Mouse (Mus musculus) intestine, embryonic 16.5 days (tissue): ENCODE measurements around the gene Rap1gap2. TPM values are rescaled to one million over a fixed set of nuclear protein-coding genes. Genes with fewer than 3 reads are reported as not detected.

Experiments
- ATAC-seq: fragments of 200-750 bp; cut with Nextera tagmentation; 2 replicates; pipeline ENCODE4 v1.8.0; 2017; ENCODE audit warnings: moderate TSS enrichment, moderate library complexity
- H3K27ac ChIP-seq: fragments of 300-500 bp; sonication (generic); 2 replicates; pipeline ENCODE4 v1.5.1; 2014; ENCODE audit warnings: mild to moderate bottlenecking, low read length
- H3K27me3 ChIP-seq: fragments of 300-500 bp; sonication (generic); replicated peaks from 2 replicates; pipeline ENCODE4 v1.6.1; 2014; ENCODE audit warnings: low read length, control low read depth, mixed read lengths; ENCODE audit not compliant: control insufficient read depth, insufficient read depth
- H3K36me3 ChIP-seq: fragments of 300-500 bp; sonication (generic); 2 replicates; pipeline ENCODE4 v1.6.1; 2014; ENCODE audit warnings: low read length, control low read depth; ENCODE audit not compliant: control insufficient read depth, insufficient read depth
- H3K4me1 ChIP-seq: fragments of 300-500 bp; sonication (generic); 2 replicates; pipeline ENCODE4 v1.6.1; 2014; ENCODE audit warnings: low read length, control low read depth, mixed read lengths; ENCODE audit not compliant: control insufficient read depth, insufficient read depth
- H3K4me2 ChIP-seq: fragments of 300-500 bp; sonication (generic); 2 replicates; pipeline ENCODE4 v1.6.1; 2014; ENCODE audit warnings: low read depth, low read length, control low read depth
- H3K4me3 ChIP-seq: fragments of 300-500 bp; sonication (generic); 2 replicates; pipeline ENCODE4 v1.5.1; 2014; ENCODE audit warnings: mild to moderate bottlenecking, low read length
- H3K9ac ChIP-seq: fragments of 300-500 bp; sonication (generic); 2 replicates; pipeline ENCODE4 v1.6.1; 2014; ENCODE audit warnings: low read depth, low read length
- H3K9me3 ChIP-seq: fragments of 300-500 bp; sonication (generic); 2 replicates; pipeline ENCODE4 v1.6.1; 2016; ENCODE audit warnings: low read length, control low read depth; ENCODE audit not compliant: control insufficient read depth
- WGBS: fragments of 180-500 bp; shearing (Covaris S2); extraction: QIAGEN DNeasy Blood & Tissue Kit; methylation state at CpG from one replicate; pipeline ENCODE4 v1.1.7; 2014; 5-methylcytosine and 5-hydroxymethylcytosine counted together
- polyA plus RNA-seq: library from polyadenylated mRNA; unstranded; fragments of >200 nt; fragmentation: Nextera tagmentation; extraction: Ambion mirVana; gene quantifications from 2 replicates; pipeline ENCODE4 v1.2.1, GENCODE M21; 2015

Rap1gap2 gene
- polyA plus RNA-seq, 1 experiment from 2014 or later: 8.4 TPM

- H3K27ac ChIP-seq: no peak overlapping the region
- 44% methylated on average over 15 of the region's 15 CpGs for WGBS
- no peak overlapping the region for H3K9ac ChIP-seq
- no peaks in the 10 kb centered on the region for H3K27me3 ChIP-seq
- ATAC-seq: peak; percentile 70
- H3K4me2 ChIP-seq: no peak overlapping the region
- H3K9me3 ChIP-seq: no peaks in the 10 kb centered on the region
- H3K4me1 ChIP-seq: peaks cover 19% of the 10 kb centered on the region
- H3K36me3 ChIP-seq: no peaks in the 10 kb centered on the region
- no peak overlapping the region for H3K4me3 ChIP-seq
Observed at GRCm38 (mm10) chr11:74554683-74555341, 55.9 kb downstream of the Rap1gap2 start.

GRCm38 (mm10) chr11:74551568-74551967 lies 59.1 kb downstream of the Rap1gap2 start:
- Histone ChIP-seq H3K27ac (no peak overlapping the region), H3K36me3 (no peaks in the 10 kb centered on the region), H3K9me3 (no peaks in the 10 kb centered on the region), H3K4me1 (peaks cover 25% of the 10 kb centered on the region), H3K9ac (no peak overlapping the region), H3K27me3 (no peaks in the 10 kb centered on the region), H3K4me3 (no peak overlapping the region), H3K4me2 (no peak overlapping the region)
- 69% methylated on average over 6 of the region's 6 CpGs for WGBS
- ATAC-seq: no peak

DNA sequence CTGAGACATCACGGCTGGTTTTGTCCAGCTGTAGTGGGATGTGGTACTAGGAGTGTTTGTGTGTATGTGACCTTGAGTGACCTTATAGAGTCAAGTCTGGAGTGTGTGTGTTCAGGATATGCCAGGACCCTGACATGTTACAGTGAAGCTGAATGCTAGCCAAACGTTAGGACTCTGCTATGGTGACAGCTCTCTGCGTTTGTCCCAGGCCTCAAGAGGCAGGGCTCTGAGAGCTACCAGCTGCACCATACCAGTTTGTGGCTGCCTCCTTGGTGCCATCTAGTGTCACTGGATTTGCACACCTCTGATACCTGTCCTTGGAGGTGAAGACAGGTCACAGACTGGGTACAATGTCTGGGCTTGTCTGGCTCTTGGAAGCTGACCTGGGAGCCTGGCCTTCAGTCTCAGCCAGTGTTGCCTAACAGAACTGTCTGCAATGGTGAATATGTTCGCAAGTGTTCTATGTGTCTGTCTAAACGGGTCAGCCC lies 60.1 kb downstream of the Rap1gap2 start:
- H3K9ac ChIP-seq: no peak overlapping the region
- no peaks in the 10 kb centered on the region for H3K9me3 ChIP-seq
- no peak for ATAC-seq
- peaks cover 18% of the 10 kb centered on the region for H3K4me1 ChIP-seq
- no peak overlapping the region for H3K4me2 ChIP-seq
- 43% methylated on average over 5 of the region's 5 CpGs for WGBS
- no peaks in the 10 kb centered on the region for H3K36me3 ChIP-seq
- H3K27ac ChIP-seq: no peak overlapping the region
- no peak overlapping the region for H3K4me3 ChIP-seq
- no peaks in the 10 kb centered on the region for H3K27me3 ChIP-seq

GRCm38 (mm10) chr11:74548781-74549382 lies 61.8 kb downstream of the Rap1gap2 start:
- Histone ChIP-seq H3K9me3 (no peaks in the 10 kb centered on the region), H3K4me1 (peaks cover 6% of the 10 kb centered on the region), H3K27me3 (no peaks in the 10 kb centered on the region), H3K27ac (no peak overlapping the region), H3K4me3 (no peak overlapping the region), H3K4me2 (no peak overlapping the region), H3K36me3 (no peaks in the 10 kb centered on the region), H3K9ac (no peak overlapping the region)
- WGBS: 24% methylated on average over 7 of the region's 7 CpGs
- no peak for ATAC-seq

- peak overlapping the region; percentile 42 for H3K4me2 ChIP-seq
- peak overlapping the region; percentile 34; the same call in 1 of the 2 replicates for H3K9ac ChIP-seq
- no peaks in the 10 kb centered on the region for H3K36me3 ChIP-seq
- H3K4me1 ChIP-seq: peaks cover 6% of the 10 kb centered on the region
- H3K9me3 ChIP-seq: no peaks in the 10 kb centered on the region
- 0 out of 2 replicates have a peak overlapping the region, but pooled peaks have one; percentile 29 for H3K27ac ChIP-seq
- 4% methylated on average over 16 of the region's 16 CpGs for WGBS
- ATAC-seq: peak; percentile 78
- no peaks in the 10 kb centered on the region for H3K27me3 ChIP-seq
- peak overlapping the region; percentile 32 for H3K4me3 ChIP-seq
Observed at GRCm38 (mm10) chr11:74546933-74547694, 63.6 kb downstream of the Rap1gap2 start.

- Histone ChIP-seq H3K4me2 (no peak overlapping the region), H3K4me1 (peaks cover 6% of the 10 kb centered on the region), H3K9ac (no peak overlapping the region), H3K4me3 (no peak overlapping the region), H3K27me3 (no peaks in the 10 kb centered on the region), H3K27ac (no peak overlapping the region), H3K36me3 (no peaks in the 10 kb centered on the region), H3K9me3 (no peaks in the 10 kb centered on the region)
- WGBS: 54% methylated on average over 4 of the region's 4 CpGs
- 0 out of 2 replicates have a peak, but pooled peaks have one; percentile 49 for ATAC-seq
Observed at GRCm38 (mm10) chr11:74546165-74546564, 64.5 kb downstream of the Rap1gap2 start.

GRCm38 (mm10) chr11:74545560-74545959 lies 65.2 kb downstream of the Rap1gap2 start:
- H3K36me3 ChIP-seq: no peaks in the 10 kb centered on the region
- no peak for ATAC-seq
- no peaks in the 10 kb centered on the region for H3K27me3 ChIP-seq
- peaks cover 6% of the 10 kb centered on the region for H3K4me1 ChIP-seq
- no peak overlapping the region for H3K9ac ChIP-seq
- no peaks in the 10 kb centered on the region for H3K9me3 ChIP-seq
- 89% methylated on average over 2 of the region's 2 CpGs for WGBS
- H3K27ac ChIP-seq: no peak overlapping the region
- no peak overlapping the region for H3K4me3 ChIP-seq
- H3K4me2 ChIP-seq: no peak overlapping the region

GRCm38 (mm10) chr11:74537352-74537751 lies 73.4 kb downstream of the Rap1gap2 start:
- no peak overlapping the region for H3K4me3 ChIP-seq
- no peak overlapping the region for H3K27ac ChIP-seq
- H3K9me3 ChIP-seq: no peaks in the 10 kb centered on the region
- peaks cover 3% of the 10 kb centered on the region; the same call in 1 of the 2 replicates for H3K4me1 ChIP-seq
- no peak overlapping the region for H3K4me2 ChIP-seq
- H3K9ac ChIP-seq: no peak overlapping the region
- no peaks in the 10 kb centered on the region for H3K36me3 ChIP-seq
- no peak for ATAC-seq
- 81% methylated on average over 4 of the region's 4 CpGs for WGBS
- no peaks in the 10 kb centered on the region for H3K27me3 ChIP-seq

DNA sequence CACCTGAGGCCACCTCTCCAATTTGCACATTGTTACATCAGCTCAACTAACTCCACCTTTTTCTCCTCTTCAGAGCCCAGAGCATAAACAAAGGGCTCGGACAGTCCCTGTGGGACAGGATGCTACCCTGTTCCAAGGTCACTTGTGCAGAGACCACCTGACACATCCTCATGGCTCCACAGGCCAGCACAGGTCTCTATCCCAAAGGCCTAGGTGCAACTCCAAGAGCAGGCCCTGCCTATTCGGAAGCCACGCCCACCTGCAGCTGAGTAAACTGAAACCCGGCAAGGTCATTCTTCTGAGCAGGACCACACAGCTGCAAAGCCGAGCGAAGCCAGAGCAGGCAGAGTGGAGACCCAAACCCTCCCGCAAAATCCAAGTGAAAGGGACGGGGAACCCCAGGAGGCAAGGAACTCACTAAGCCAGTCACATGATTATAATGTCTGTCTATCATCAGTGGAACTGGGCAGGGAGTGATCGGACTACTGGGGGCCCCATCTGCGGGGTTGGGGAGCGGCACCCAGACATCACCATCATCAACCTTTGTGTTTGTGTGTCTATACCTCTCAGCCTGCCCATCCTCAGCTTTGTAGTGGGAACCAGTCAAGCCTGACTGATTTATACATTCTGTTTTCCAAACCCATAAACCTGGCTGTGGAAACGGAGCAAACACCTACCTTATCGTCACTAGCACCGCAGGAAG lies 74.4 kb downstream of the Rap1gap2 start:
- Histone ChIP-seq H3K27ac (no peak overlapping the region), H3K36me3 (no peaks in the 10 kb centered on the region), H3K4me2 (peak overlapping the region; percentile 44), H3K9me3 (no peaks in the 10 kb centered on the region), H3K9ac (no peak overlapping the region), H3K4me1 (peaks cover 3% of the 10 kb centered on the region; the same call in 1 of the 2 replicates), H3K4me3 (peak overlapping the region; percentile 20; the same call in 1 of the 2 replicates), H3K27me3 (no peaks in the 10 kb centered on the region)
- whole genome bisulfite sequencing: 19% methylated on average over 14 of the region's 14 CpGs
- ATAC-seq: peak; percentile 84
